Mouse (Mus musculus): ENCODE data around the gene Tsga10ip. TPM values are rescaled to one million over a fixed set of nuclear protein-coding genes. Genes with fewer than 3 reads are reported as not detected.

Gene Tsga10ip
- 0.12 TPM in 1 of 2 replicates, not detected in the other for polyA plus RNA-seq (2015; fragmentation: Nextera tagmentation; extraction: Ambion mirVana)

DNA sequence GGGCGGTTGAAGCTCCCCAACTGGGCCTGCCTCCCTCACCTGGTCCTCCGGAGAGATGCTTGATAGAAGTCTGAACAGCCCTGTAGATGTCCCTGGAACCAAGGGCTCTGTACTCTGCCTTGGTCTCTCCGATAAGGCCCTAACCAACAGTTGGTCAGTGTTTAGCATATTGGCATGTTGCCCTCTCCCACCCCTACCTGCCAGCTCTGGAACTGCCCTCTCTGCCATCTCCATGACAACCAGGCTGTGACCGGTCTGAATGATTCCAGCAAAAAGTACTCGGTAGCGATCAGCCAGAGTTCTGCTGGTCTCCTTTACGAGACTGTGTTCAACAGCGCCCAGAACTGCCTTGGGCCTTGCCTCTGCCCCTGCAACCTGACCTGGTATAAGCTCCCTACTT lies at the start of gene Tsga10ip:
Tsga10ip (minus strand) TSS at position 234 of the 400 bp plus-strand sequence.
- Histone ChIP-seq H3K9me3 (replicated peaks) (no peaks in the 10 kb centered on the region), H3K4me2 (no peak within 1 kb of the TSS), H3K27ac (no peak within 1 kb of the TSS), H3K27me3 (no peaks in the 10 kb centered on the region), H3K4me1 (replicated peaks) (peaks cover 9% of the 10 kb centered on the region), H3K4me3 (replicated peaks) (no peak within 1 kb of the TSS), H3K36me3 (no peaks in the 10 kb centered on the region), H3K9ac (no peak within 1 kb of the TSS)
- DNase-seq: no peak
- WGBS (ENCODE audit: insufficient replicate concordance): 77% methylated on average over 8 of the region's 8 CpGs
- ATAC-seq (ENCODE audit: low read depth): no peak

DNA sequence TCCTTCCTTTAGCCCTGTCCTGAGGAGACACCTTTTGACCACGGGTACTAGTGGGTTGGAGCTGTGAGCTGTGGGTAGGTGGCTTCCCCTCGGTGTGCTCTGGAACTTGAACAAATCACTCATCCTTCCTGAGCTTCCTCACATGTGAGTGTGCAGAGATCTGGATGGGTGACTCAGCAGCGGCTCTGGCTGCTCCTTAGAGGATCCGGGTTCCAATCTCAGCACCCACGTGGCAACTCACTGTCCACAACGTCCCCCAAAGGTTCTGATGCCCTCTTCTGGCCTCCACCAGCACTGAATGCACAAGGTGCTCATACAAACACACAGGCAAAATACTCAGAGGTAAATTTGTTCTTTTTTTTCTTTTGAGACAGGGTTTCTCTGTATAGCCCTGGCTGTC lies 49.4 kb upstream of the Tsga10ip start:
- H3K4me2 ChIP-seq: no peak overlapping the region
- H3K4me3 ChIP-seq (replicated peaks): no peak overlapping the region
- DNase-seq (no peak), ATAC-seq (ENCODE audit: low read depth) (no peak)
- 60% methylated on average over 6 of the region's 6 CpGs for WGBS (ENCODE audit: insufficient replicate concordance)
- no peak overlapping the region for H3K27ac ChIP-seq
- peaks cover 45% of the 10 kb centered on the region for H3K4me1 ChIP-seq (replicated peaks)
- no peaks in the 10 kb centered on the region for H3K9me3 ChIP-seq (replicated peaks)
- H3K27me3 ChIP-seq: peaks cover 46% of the 10 kb centered on the region
- no peak overlapping the region for H3K9ac ChIP-seq
- 0 out of 2 replicates have a peak, but pooled peaks cover 2% of the 10 kb centered on the region for H3K36me3 ChIP-seq

DNA sequence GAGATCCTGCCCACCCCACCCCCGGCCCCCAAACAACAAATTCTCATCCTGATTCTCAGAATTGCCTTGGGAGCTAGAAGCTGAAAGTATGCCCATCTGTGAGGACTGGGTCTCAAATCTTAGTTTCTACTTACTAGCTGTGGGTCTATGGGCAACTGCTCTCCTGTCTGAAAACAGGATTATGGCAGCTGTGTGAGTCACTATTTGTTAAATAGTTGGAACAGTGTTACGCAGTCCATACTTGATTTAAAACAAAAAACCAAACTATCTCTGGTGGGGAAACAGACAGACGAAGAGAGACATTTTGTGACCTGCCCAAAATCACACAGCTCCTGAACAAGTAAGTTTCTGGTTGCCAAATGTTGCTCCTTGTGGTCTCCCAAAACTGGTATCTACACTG lies 47.3 kb upstream of the Tsga10ip start:
- Histone ChIP-seq H3K27ac (no peak overlapping the region), H3K4me3 (replicated peaks) (no peak overlapping the region), H3K36me3 (0 out of 2 replicates have a peak, but pooled peaks cover 2% of the 10 kb centered on the region), H3K27me3 (peaks cover 60% of the 10 kb centered on the region), H3K4me2 (no peak overlapping the region), H3K9ac (no peak overlapping the region), H3K4me1 (replicated peaks) (peaks cover 24% of the 10 kb centered on the region), H3K9me3 (replicated peaks) (no peaks in the 10 kb centered on the region)
- 68% methylated on average over 3 of the region's 3 CpGs for WGBS (ENCODE audit: insufficient replicate concordance)
- ATAC-seq (ENCODE audit: low read depth) (no peak), DNase-seq (no peak)

DNA sequence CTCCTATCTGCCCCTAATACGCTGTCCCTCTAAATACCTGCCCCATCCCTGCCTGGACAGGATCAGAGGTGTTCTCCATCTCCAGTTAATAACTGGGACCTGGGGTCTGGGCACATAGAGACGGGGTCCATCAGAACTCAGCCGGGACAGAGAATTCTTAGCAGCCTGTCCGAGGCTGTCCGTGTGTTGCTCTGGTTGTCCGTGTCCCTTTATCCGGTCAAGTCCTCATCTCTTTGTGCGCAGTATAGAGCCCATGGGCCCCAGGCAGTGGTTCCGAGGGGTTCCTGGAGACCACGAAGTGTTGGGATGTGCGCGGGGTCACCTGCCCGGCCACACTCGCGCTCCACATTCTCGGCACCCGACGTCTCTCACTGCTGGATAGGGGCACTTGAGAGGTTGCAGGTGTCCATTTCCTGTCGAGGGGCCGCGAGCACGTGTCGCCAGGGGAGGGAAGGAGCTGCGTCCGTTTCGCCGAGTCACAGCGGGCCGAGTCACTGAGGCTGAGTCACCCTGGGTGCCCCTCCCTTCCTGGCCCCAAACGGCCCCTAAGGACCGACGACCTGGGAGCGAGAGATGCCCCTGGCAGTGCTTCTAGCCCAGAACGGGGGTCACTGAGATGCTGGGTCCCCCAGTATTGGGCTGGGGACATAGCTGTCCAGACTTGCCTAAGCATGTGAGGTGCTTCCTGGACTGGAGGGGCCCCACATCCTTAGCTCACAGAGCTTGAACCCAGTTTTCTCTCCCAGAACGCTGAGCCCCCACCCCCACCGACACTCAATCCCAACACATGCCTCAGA lies 46.2 kb upstream of the Tsga10ip start:
- Histone ChIP-seq H3K4me1 (replicated peaks) (peaks cover 22% of the 10 kb centered on the region), H3K36me3 (no peaks in the 10 kb centered on the region), H3K9ac (peak overlapping the region; percentile 49; the same call in 1 of the 2 replicates), H3K9me3 (replicated peaks) (no peaks in the 10 kb centered on the region), H3K27ac (no peak overlapping the region), H3K4me2 (peak overlapping the region; percentile 87), H3K4me3 (replicated peaks) (peak overlapping the region; percentile 64), H3K27me3 (peaks cover 71% of the 10 kb centered on the region)
- peak; percentile 65 for DNase-seq
- peak; percentile 73 for ATAC-seq (ENCODE audit: low read depth)
- 6% methylated on average over 36 of the region's 36 CpGs for WGBS (ENCODE audit: insufficient replicate concordance)

GRCm38 (mm10) chr19:5447515-5448353 lies 45.4 kb upstream of the Tsga10ip start, which contains the start of gene Fosl1:
Fosl1 (plus strand) TSS chr19:5447547.
- ATAC-seq (ENCODE audit: low read depth): peak; percentile 57
- peaks cover 71% of the 10 kb centered on the region for H3K27me3 ChIP-seq
- H3K27ac ChIP-seq: no peak within 1 kb of the TSS
- DNase-seq: peak; percentile 60
- H3K9me3 ChIP-seq (replicated peaks): no peaks in the 10 kb centered on the region
- peak within 1 kb of the TSS; percentile 64 for H3K4me3 ChIP-seq (replicated peaks)
- 1% methylated on average over 70 of the region's 70 CpGs for WGBS (ENCODE audit: insufficient replicate concordance)
- H3K9ac ChIP-seq: peak within 1 kb of the TSS; percentile 49
- peak within 1 kb of the TSS; percentile 87 for H3K4me2 ChIP-seq
- no peaks in the 10 kb centered on the region for H3K36me3 ChIP-seq
- H3K4me1 ChIP-seq (replicated peaks): peaks cover 22% of the 10 kb centered on the region

DNA sequence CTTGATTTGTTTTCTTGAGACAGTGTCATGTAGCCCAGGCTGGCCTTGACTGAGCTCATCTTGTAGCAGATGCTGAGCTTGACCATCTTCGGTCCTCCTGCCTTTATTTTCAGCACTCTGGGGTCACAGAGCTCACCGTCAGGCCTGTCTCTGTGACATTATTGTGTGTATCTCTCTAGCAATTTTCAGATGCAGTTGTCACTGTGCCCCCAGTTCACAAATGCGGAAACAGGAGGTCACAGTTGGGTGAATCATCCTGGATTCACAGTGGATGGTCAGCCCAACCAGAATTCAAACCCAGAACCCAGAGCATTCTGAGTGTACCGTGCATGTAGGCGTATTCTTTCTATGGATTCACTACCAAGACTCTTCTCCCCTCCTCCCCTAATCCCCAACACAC lies 43.4 kb upstream of the Tsga10ip start:
- no peak overlapping the region for H3K9ac ChIP-seq
- H3K36me3 ChIP-seq: no peaks in the 10 kb centered on the region
- DNase-seq (no peak), ATAC-seq (ENCODE audit: low read depth) (no peak)
- no peak overlapping the region for H3K4me3 ChIP-seq (replicated peaks)
- no peak overlapping the region for H3K27ac ChIP-seq
- 80% methylated on average over 5 of the region's 5 CpGs for WGBS (ENCODE audit: insufficient replicate concordance)
- H3K27me3 ChIP-seq: peaks cover 71% of the 10 kb centered on the region
- no peak overlapping the region for H3K4me2 ChIP-seq
- no peaks in the 10 kb centered on the region for H3K9me3 ChIP-seq (replicated peaks)
- peaks cover 22% of the 10 kb centered on the region for H3K4me1 ChIP-seq (replicated peaks)

DNA sequence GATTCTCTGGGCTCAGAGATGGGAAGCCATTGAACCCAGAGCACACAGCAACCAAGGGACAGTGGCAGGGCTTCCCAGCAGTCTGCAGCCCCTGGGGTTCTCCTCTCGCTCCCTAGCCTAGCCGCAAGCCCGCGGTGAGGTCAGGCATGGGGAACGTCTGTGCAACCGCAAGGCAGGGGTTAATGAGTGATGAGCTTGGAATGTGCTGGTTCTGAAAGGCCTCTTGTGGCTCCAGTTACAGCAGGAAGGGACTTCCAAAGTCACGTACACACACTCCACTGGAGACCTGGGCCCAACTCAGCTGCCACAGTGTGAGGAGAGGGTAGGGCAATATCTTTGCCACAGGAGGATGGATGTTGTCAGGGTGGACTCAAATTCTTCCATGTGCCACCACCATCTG lies 42.6 kb upstream of the Tsga10ip start:
- H3K36me3 ChIP-seq: no peaks in the 10 kb centered on the region
- peaks cover 22% of the 10 kb centered on the region for H3K4me1 ChIP-seq (replicated peaks)
- no peak overlapping the region for H3K27ac ChIP-seq
- no peak for DNase-seq
- ATAC-seq (ENCODE audit: low read depth): no peak
- H3K9me3 ChIP-seq (replicated peaks): peaks cover 5% of the 10 kb centered on the region
- 40% methylated on average over 7 of the region's 7 CpGs for WGBS (ENCODE audit: insufficient replicate concordance)
- H3K27me3 ChIP-seq: peaks cover 64% of the 10 kb centered on the region
- no peak overlapping the region for H3K4me3 ChIP-seq (replicated peaks)
- no peak overlapping the region for H3K4me2 ChIP-seq
- H3K9ac ChIP-seq: no peak overlapping the region

DNA sequence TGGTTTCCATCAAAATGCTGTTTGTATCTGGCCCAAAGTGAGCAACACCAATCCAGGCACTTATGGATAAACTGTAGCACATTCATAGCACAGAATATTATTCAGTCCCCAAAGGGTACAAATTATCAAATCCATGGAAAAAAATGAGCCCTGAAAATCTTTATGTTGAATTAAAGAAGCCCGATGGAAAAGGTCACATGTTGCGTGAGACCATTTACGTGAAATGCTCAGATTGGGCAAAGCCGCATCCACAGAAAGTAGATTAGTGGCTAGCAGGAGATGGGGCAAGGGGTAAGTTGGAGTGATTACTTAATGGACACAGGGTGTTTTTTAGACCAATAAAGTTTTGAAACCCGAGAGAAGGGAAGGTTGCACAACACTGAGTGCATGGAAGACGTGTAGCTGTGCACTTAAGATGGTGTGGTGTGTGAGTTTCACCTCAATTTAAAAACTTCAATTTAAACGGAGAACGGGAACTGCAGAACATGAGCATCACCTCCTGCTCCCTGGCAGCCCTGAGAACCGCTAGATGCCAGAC lies 42.1 kb upstream of the Tsga10ip start:
- no peak overlapping the region for H3K4me2 ChIP-seq
- H3K9ac ChIP-seq: no peak overlapping the region
- WGBS (ENCODE audit: insufficient replicate concordance): 57% methylated on average over 9 of the region's 9 CpGs
- H3K27ac ChIP-seq: no peak overlapping the region
- no peak for ATAC-seq (ENCODE audit: low read depth)
- H3K36me3 ChIP-seq: no peaks in the 10 kb centered on the region
- H3K4me3 ChIP-seq (replicated peaks): no peak overlapping the region
- H3K9me3 ChIP-seq (replicated peaks): peaks cover 5% of the 10 kb centered on the region
- H3K4me1 ChIP-seq (replicated peaks): peaks cover 22% of the 10 kb centered on the region
- no peak for DNase-seq
- H3K27me3 ChIP-seq: peaks cover 59% of the 10 kb centered on the region

GRCm38 (mm10) chr19:5433951-5434350 lies 31.6 kb upstream of the Tsga10ip start:
- Histone ChIP-seq H3K4me1 (replicated peaks) (peaks cover 20% of the 10 kb centered on the region), H3K27me3 (no peaks in the 10 kb centered on the region; the same call in 1 of the 2 replicates), H3K27ac (peak overlapping the region; percentile 60; the same call in 1 of the 2 replicates), H3K9me3 (replicated peaks) (no peaks in the 10 kb centered on the region), H3K36me3 (no peaks in the 10 kb centered on the region), H3K4me3 (replicated peaks) (no peak overlapping the region), H3K9ac (peak overlapping the region; percentile 60; the same call in 1 of the 2 replicates), H3K4me2 (peak overlapping the region; percentile 79)
- 52% methylated on average over 7 of the region's 7 CpGs for WGBS (ENCODE audit: insufficient replicate concordance)
- ATAC-seq (ENCODE audit: low read depth) (no peak), DNase-seq (no peak)

GRCm38 (mm10) chr19:5432992-5433852 lies 30.9 kb upstream of the Tsga10ip start:
- 5% methylated on average over 16 of the region's 16 CpGs for WGBS (ENCODE audit: insufficient replicate concordance)
- peak overlapping the region; percentile 51 for H3K4me3 ChIP-seq (replicated peaks)
- no peaks in the 10 kb centered on the region; the same call in 1 of the 2 replicates for H3K27me3 ChIP-seq
- no peaks in the 10 kb centered on the region for H3K36me3 ChIP-seq
- DNase-seq (no peak), ATAC-seq (ENCODE audit: low read depth) (peak; percentile 60)
- H3K9ac ChIP-seq: peak overlapping the region; percentile 60
- no peaks in the 10 kb centered on the region for H3K9me3 ChIP-seq (replicated peaks)
- H3K4me2 ChIP-seq: peak overlapping the region; percentile 79
- peak overlapping the region; percentile 60 for H3K27ac ChIP-seq
- H3K4me1 ChIP-seq (replicated peaks): peaks cover 20% of the 10 kb centered on the region
